Mouse (Mus musculus) left cerebral cortex, adult 8-10 months (tissue): ENCODE measurements at regions not wholly inside any gene's neighbourhood (a gene's known extent, or its start where the extent isn't known, plus 50 kb on each side); places are given as distances from the start of the nearest gene placed in this dataset.
"Not testable (repeated sequence)": the region's sequence is repeated elsewhere in the genome, so short reads cannot be mapped to it uniquely, and the experiment has no call there.

Experiments used
- DNase-seq, 2 experiments: peaks; one replicate each; pipeline ENCODE4 v3.0.0; 2022; ENCODE audit warnings: low spot score in 2 of 2

- DNase-seq: peak in 1 of 2 experiments; percentile 30
Observed at GRCm38 (mm10) chrX:135112109-135112508, 65.3 kb downstream of the Gm15023 start.

GRCm38 (mm10) chrX:135110866-135111265 lies 66.6 kb downstream of the Gm15023 start:
- peak in 1 of 2 experiments; percentile 21 for DNase-seq

- peak; percentile 5 to 22 for DNase-seq
Observed at GRCm38 (mm10) chrX:135101594-135101993, 75.8 kb downstream of the Gm15023 start.

- DNase-seq: no peak
Observed at GRCm38 (mm10) chrX:135098101-135098500, 79.3 kb downstream of the Gm15023 start.

GRCm38 (mm10) chrX:135096206-135096605 lies 81.2 kb downstream of the Gm15023 start:
- DNase-seq: no peak

- DNase-seq: peak in 1 of 2 experiments; percentile 37
Observed at GRCm38 (mm10) chrX:135091074-135091473, 82.1 kb upstream of the Zmat1 start.

GRCm38 (mm10) chrX:135087068-135087579 lies 78.1 kb upstream of the Zmat1 start:
- not testable (repeated sequence) for DNase-seq

- not testable (repeated sequence) for DNase-seq
Observed at GRCm38 (mm10) chrX:135086564-135086963, 77.6 kb upstream of the Zmat1 start.

GRCm38 (mm10) chrX:135085770-135086553 lies 77.0 kb upstream of the Zmat1 start:
- not testable (repeated sequence) for DNase-seq

GRCm38 (mm10) chrX:135080380-135081158 lies 71.6 kb upstream of the Zmat1 start:
- DNase-seq: no peak

GRCm38 (mm10) chrX:135079388-135079787 lies 70.4 kb upstream of the Zmat1 start:
- DNase-seq: no peak

GRCm38 (mm10) chrX:135075903-135076302 lies 66.9 kb upstream of the Zmat1 start:
- DNase-seq: no peak

GRCm38 (mm10) chrX:135069448-135069847 lies 60.4 kb upstream of the Zmat1 start:
- DNase-seq: no peak

- DNase-seq: no peak
Observed at GRCm38 (mm10) chrX:135060184-135060583, 51.2 kb upstream of the Zmat1 start.

- DNase-seq: no peak
Observed at GRCm38 (mm10) chrX:135058949-135059348, 49.9 kb upstream of the Zmat1 start.
